Mouse (Mus musculus): ENCODE measurements around the gene Slc1a5. TPM values are rescaled to one million over a fixed set of nuclear protein-coding genes. Genes with fewer than 3 reads are reported as not detected.
A peak's percentile ranks its signal among the peaks of the same experiment; 100 is the strongest.

Slc1a5 gene
- polyA plus RNA-seq, 1 experiment from 2014 or later, result 9.8 TPM

DNA sequence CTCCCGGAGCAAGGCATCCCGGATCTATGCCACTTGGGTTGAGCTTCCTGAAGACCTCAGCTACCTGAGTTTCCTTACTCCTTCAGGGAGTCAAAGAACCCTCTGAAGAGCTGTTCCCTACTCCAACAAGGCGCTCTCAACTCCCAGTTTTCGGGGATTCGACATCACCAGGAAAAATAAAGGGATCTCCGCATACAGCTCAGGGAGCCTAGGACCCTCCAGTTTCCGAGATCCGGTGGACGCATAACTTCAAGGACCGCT, 345 bp downstream of the Slc1a5 start:
- H3K9ac ChIP-seq (replicated peaks; ENCODE audit: low read depth, low read length), result peak overlapping the region; percentile 56
- H3K27me3 ChIP-seq (replicated peaks; ENCODE audit: control insufficient read depth, insufficient read depth, low read length), result no peaks in the 10 kb centered on the region
- peak overlapping the region; percentile 56 for H3K4me3 ChIP-seq (replicated peaks; ENCODE audit: low read length)
- ATAC-seq, result peak; percentile 24
- H3K9me3 ChIP-seq (ENCODE audit: control insufficient read depth, low read length), result no peaks in the 10 kb centered on the region
- H3K4me2 ChIP-seq (ENCODE audit: low read length), result peak overlapping the region; percentile 96
- 0% methylated on average over 10 of the region's 10 CpGs for WGBS
- H3K4me1 ChIP-seq (replicated peaks; ENCODE audit: control insufficient read depth, insufficient read depth, low read length), result peaks cover 25% of the 10 kb centered on the region
- H3K36me3 ChIP-seq (ENCODE audit: control insufficient read depth, insufficient read depth), result no peaks in the 10 kb centered on the region
- no peak overlapping the region for H3K27ac ChIP-seq (ENCODE audit: low read length)

DNA sequence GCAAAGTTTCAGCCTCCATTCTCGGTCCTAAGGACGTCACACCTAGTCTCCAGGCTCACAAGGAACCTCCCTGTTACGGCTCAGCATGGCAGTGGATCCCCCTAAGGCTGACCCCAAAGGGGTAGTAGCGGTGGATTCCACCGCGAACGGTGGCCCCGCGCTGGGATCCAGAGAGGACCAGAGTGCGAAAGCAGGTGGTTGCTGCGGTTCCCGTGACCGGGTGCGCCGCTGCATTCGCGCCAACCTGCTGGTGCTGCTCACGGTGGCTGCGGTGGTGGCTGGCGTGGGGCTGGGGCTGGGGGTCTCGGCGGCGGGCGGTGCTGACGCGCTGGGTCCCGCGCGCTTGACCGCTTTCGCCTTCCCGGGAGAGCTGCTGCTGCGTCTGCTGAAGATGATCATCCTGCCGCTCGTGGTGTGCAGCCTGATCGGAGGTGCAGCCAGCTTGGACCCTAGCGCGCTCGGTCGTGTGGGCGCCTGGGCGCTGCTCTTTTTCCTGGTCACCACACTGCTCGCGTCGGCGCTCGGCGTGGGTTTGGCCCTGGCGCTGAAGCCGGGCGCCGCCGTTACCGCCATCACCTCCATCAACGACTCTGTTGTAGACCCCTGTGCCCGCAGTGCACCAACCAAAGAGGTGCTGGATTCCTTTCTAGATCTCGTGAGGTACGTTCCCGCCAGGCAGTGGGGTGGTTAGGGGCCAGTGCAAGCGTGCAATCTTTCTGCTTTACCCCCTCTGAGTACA, 845 bp downstream of the Slc1a5 start:
- ATAC-seq, result peak; percentile 32
- WGBS, result under 1% methylated on average over 60 of the region's 60 CpGs
- peaks cover 25% of the 10 kb centered on the region for H3K4me1 ChIP-seq (replicated peaks; ENCODE audit: control insufficient read depth, insufficient read depth, low read length)
- no peaks in the 10 kb centered on the region for H3K9me3 ChIP-seq (ENCODE audit: control insufficient read depth, low read length)
- H3K4me3 ChIP-seq (replicated peaks; ENCODE audit: low read length), result peak overlapping the region; percentile 56
- peak overlapping the region; percentile 56 for H3K9ac ChIP-seq (replicated peaks; ENCODE audit: low read depth, low read length)
- no peaks in the 10 kb centered on the region for H3K36me3 ChIP-seq (ENCODE audit: control insufficient read depth, insufficient read depth)
- no peak overlapping the region for H3K27ac ChIP-seq (ENCODE audit: low read length)
- peak overlapping the region; percentile 96 for H3K4me2 ChIP-seq (ENCODE audit: low read length)
- H3K27me3 ChIP-seq (replicated peaks; ENCODE audit: control insufficient read depth, insufficient read depth, low read length), result no peaks in the 10 kb centered on the region

DNA sequence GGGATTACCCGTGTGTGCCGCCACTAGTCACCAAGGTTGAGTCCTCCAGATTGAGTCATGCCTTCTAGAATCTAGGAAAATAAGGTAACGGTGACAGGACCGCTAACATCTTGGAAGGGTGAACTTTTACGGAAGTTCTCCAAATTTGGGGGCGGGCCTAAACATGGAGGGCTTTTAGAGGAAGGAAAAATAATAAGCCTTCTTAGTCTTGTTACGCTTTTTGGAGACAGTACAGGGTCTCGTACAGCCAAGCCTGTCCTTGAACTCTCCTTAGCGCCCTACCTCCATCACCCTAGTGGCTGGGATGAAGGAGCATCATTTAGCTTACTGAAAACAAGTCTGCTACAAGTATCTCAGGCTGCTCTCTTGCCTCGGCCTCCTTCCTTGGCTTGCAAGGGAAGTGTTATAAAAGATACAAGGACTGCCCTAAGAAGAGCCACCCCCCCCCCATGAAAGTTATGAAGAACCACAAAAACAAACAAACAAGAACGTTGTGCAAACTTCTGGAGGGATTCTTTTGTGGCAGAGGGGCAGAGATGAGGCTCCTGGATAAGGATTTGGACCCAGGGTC, 1.5 kb downstream of the Slc1a5 start:
- no peak for ATAC-seq
- peak overlapping the region; percentile 56 for H3K9ac ChIP-seq (replicated peaks; ENCODE audit: low read depth, low read length)
- no peaks in the 10 kb centered on the region for H3K9me3 ChIP-seq (ENCODE audit: control insufficient read depth, low read length)
- H3K4me3 ChIP-seq (replicated peaks; ENCODE audit: low read length), result peak overlapping the region; percentile 56
- peaks cover 25% of the 10 kb centered on the region for H3K4me1 ChIP-seq (replicated peaks; ENCODE audit: control insufficient read depth, insufficient read depth, low read length)
- H3K27ac ChIP-seq (ENCODE audit: low read length), result no peak overlapping the region
- H3K36me3 ChIP-seq (ENCODE audit: control insufficient read depth, insufficient read depth), result no peaks in the 10 kb centered on the region
- H3K27me3 ChIP-seq (replicated peaks; ENCODE audit: control insufficient read depth, insufficient read depth, low read length), result no peaks in the 10 kb centered on the region
- H3K4me2 ChIP-seq (ENCODE audit: low read length), result peak overlapping the region; percentile 96
- WGBS, result 5% methylated on average over 11 of the region's 11 CpGs

DNA sequence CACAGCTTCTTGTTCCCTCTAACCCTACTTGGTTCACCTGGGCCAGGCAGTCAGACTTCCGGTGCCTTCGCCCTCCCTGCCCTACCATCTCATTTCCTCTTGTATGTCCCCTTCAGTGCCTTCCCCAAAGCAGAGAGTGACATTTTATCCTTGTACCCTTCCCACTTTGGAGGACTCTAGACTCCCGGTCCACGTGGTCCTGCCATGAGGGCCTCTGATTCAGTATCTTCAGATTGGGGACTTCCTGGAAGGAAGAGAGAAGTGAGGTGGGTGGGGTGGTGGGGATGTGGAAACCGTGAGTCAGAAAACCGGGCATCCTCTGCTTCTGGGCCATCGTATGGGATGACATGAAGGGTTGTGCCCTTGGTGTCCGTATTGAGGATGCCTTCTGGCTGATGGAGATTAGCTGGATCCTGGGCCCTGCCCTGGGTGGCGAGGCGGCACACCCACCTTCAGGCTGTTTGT, 2.1 kb downstream of the Slc1a5 start:
- Histone ChIP-seq H3K27ac (ENCODE audit: low read length) (no peak overlapping the region), H3K27me3 (replicated peaks; ENCODE audit: control insufficient read depth, insufficient read depth, low read length) (no peaks in the 10 kb centered on the region), H3K9ac (replicated peaks; ENCODE audit: low read depth, low read length) (0 out of 2 replicates have a peak overlapping the region, but pooled peaks have one; percentile 6), H3K4me2 (ENCODE audit: low read length) (peak overlapping the region; percentile 96), H3K36me3 (ENCODE audit: control insufficient read depth, insufficient read depth) (no peaks in the 10 kb centered on the region), H3K4me1 (replicated peaks; ENCODE audit: control insufficient read depth, insufficient read depth, low read length) (peaks cover 25% of the 10 kb centered on the region), H3K4me3 (replicated peaks; ENCODE audit: low read length) (peak overlapping the region; percentile 56; the same call in 1 of the 2 replicates), H3K9me3 (ENCODE audit: control insufficient read depth, low read length) (no peaks in the 10 kb centered on the region)
- 22% methylated on average over 10 of the region's 10 CpGs for WGBS
- no peak for ATAC-seq

DNA sequence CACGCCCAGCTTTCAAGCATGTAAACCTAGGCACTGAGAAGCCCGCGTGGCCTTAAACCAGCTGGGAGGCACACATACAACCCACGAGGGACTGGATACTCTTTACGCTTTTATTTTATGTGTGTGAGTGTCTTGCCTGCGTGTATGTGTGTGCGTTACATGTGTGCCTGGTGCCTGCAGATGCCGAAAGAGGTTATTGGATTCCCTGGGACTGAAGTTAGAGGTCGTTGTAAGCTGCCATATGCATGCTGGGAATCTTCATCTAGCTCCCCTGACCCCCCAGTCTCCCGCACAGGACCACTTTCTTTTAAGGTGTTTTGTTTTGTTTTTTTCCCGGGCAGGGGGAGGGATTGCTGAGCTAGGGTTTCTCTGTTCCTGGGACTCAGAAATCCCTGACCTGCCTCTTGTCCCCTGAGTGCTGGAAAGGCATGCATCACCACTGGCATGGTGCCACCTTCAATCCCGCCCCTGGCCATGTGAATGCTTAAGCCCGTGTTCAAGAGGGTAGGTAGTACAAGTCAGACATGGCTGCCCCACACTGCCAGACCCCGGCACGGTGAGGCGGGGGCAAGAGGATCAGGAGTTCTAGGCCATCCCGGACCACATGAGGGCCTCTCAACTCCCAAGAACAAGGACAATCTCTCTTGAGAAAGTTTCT, 2.7 kb downstream of the Slc1a5 start:
- 35% methylated on average over 17 of the region's 17 CpGs for WGBS
- Histone ChIP-seq H3K27ac (ENCODE audit: low read length) (no peak overlapping the region), H3K4me1 (replicated peaks; ENCODE audit: control insufficient read depth, insufficient read depth, low read length) (peaks cover 25% of the 10 kb centered on the region), H3K9ac (replicated peaks; ENCODE audit: low read depth, low read length) (0 out of 2 replicates have a peak overlapping the region, but pooled peaks have one; percentile 0), H3K36me3 (ENCODE audit: control insufficient read depth, insufficient read depth) (no peaks in the 10 kb centered on the region), H3K27me3 (replicated peaks; ENCODE audit: control insufficient read depth, insufficient read depth, low read length) (no peaks in the 10 kb centered on the region), H3K9me3 (ENCODE audit: control insufficient read depth, low read length) (no peaks in the 10 kb centered on the region), H3K4me2 (ENCODE audit: low read length) (peak overlapping the region; percentile 96; the same call in 1 of the 2 replicates), H3K4me3 (replicated peaks; ENCODE audit: low read length) (no peak overlapping the region)
- no peak for ATAC-seq

DNA sequence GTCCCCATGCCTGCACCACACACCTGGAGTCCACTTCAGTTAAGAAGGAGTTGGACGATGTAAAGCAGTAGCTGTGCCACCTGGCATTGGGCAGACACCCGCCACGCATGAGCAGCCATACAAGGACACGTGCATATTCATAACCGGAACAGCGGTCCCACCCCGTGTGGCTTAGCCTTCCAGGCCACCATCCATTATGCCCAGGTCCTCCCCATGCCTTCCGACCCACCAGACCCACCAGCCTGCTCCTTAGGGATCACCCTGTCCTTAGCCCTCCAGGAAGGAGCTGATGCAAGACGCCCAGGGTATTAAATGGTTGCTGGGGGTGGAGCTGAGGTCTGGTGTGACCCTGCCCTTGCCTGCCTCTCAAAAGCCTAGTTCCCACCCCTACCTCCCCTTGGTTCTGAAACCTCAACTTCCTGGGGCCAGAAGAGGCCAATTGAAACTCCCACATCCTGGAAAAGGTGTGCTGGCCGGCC, 3.4 kb downstream of the Slc1a5 start:
- Histone ChIP-seq H3K4me2 (ENCODE audit: low read length) (no peak overlapping the region), H3K36me3 (ENCODE audit: control insufficient read depth, insufficient read depth) (no peaks in the 10 kb centered on the region), H3K4me3 (replicated peaks; ENCODE audit: low read length) (no peak overlapping the region), H3K4me1 (replicated peaks; ENCODE audit: control insufficient read depth, insufficient read depth, low read length) (peaks cover 25% of the 10 kb centered on the region), H3K27me3 (replicated peaks; ENCODE audit: control insufficient read depth, insufficient read depth, low read length) (no peaks in the 10 kb centered on the region), H3K9me3 (ENCODE audit: control insufficient read depth, low read length) (no peaks in the 10 kb centered on the region), H3K9ac (replicated peaks; ENCODE audit: low read depth, low read length) (no peak overlapping the region), H3K27ac (ENCODE audit: low read length) (no peak overlapping the region)
- 68% methylated on average over 10 of the region's 10 CpGs for WGBS
- ATAC-seq, result no peak

DNA sequence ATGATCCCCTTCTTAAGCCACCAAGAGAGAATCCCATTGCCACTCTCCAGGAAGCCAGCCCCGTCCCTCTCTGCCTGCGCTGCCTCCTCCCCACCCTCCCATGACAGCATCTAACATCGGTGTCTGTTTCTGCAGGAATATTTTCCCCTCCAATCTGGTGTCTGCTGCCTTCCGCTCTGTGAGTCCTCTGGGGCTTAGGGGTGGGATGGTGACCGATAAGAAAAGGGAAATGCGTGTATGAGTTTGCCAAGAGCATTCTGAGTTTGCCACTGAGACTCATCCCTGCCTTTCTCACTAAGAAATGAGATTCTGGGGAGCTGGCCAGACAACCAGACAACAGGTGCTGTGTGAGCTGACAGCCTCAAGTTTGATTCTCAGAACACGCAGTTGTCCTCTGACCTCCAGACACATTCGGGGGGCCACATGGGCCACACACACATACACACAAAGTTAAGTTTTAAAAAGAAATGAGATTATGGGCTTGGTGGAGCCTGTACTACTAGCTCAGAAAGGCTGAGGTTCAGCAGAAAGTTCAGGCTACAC, 4.5 kb downstream of the Slc1a5 start:
- H3K4me2 ChIP-seq (ENCODE audit: low read length), result no peak overlapping the region
- H3K4me1 ChIP-seq (replicated peaks; ENCODE audit: control insufficient read depth, insufficient read depth, low read length), result peaks cover 25% of the 10 kb centered on the region
- ATAC-seq, result no peak
- no peak overlapping the region for H3K4me3 ChIP-seq (replicated peaks; ENCODE audit: low read length)
- no peak overlapping the region for H3K27ac ChIP-seq (ENCODE audit: low read length)
- H3K9ac ChIP-seq (replicated peaks; ENCODE audit: low read depth, low read length), result no peak overlapping the region
- no peaks in the 10 kb centered on the region for H3K36me3 ChIP-seq (ENCODE audit: control insufficient read depth, insufficient read depth)
- 92% methylated on average over 8 of the region's 8 CpGs for WGBS
- no peaks in the 10 kb centered on the region for H3K27me3 ChIP-seq (replicated peaks; ENCODE audit: control insufficient read depth, insufficient read depth, low read length)
- no peaks in the 10 kb centered on the region for H3K9me3 ChIP-seq (ENCODE audit: control insufficient read depth, low read length)

DNA sequence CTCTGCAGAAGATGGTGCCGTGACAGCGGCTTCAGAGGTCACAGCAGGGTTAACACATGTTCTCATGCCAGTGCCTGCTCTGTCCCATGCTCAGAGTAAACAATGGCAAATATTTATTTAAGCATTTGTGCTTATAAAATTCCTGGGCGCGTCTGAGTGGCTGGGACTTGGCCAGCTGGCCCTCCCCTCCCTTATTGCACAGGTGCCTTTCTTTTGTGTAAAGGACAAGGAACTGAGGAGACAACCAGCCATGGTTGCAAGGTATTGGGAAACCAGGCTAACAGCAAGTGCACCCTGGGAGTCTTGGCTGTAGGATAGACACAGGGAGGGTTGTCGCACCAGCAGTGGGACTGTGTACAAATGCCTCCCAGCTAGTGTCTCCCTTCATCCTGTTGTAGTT, 11.2 kb downstream of the Slc1a5 start:
- Histone ChIP-seq H3K27me3 (replicated peaks; ENCODE audit: control insufficient read depth, insufficient read depth, low read length) (no peaks in the 10 kb centered on the region), H3K4me3 (replicated peaks; ENCODE audit: low read length) (no peak overlapping the region), H3K36me3 (ENCODE audit: control insufficient read depth, insufficient read depth) (no peaks in the 10 kb centered on the region), H3K4me2 (ENCODE audit: low read length) (no peak overlapping the region), H3K4me1 (replicated peaks; ENCODE audit: control insufficient read depth, insufficient read depth, low read length) (no peaks in the 10 kb centered on the region), H3K9ac (replicated peaks; ENCODE audit: low read depth, low read length) (no peak overlapping the region), H3K9me3 (ENCODE audit: control insufficient read depth, low read length) (no peaks in the 10 kb centered on the region), H3K27ac (ENCODE audit: low read length) (no peak overlapping the region)
- ATAC-seq, result no peak
- WGBS, result 85% methylated on average over 5 of the region's 5 CpGs

DNA sequence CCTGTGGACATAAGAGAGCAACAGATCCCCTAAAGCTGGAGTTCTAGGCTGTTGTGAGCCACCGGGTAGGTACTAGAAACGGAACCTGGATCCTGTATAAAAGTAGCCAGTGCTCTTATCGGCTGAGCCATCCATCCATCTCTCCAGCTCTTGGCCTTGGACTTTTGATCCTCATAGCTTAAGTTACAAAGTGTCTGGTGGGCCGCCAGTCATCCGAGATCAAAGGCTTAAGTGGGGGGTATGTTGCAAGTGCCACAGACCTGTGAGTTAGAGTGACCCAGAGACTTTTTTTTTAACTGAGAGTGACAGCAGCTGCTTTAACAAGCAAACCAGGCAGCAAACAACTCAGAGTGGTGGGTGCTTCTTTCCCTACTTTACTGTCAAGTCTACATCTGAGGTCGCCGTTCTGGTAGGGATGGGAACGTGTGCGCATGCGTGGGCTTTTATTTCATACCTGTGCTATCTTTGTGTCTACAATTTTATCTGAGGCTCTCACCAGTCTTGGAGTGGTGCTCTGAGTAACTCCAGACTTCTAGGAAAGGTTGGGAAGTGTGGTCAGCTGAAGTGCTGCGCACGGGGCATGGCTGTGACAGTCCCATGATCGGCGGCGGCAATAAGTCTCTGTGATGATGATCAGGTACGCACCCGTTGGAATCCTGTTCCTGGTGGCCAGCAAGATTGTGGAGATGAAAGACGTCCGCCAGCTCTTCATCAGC, 12.0 kb downstream of the Slc1a5 start:
- H3K4me1 ChIP-seq (replicated peaks; ENCODE audit: control insufficient read depth, insufficient read depth, low read length), result no peaks in the 10 kb centered on the region
- WGBS, result 94% methylated on average over 19 of the region's 19 CpGs
- H3K27ac ChIP-seq (ENCODE audit: low read length), result no peak overlapping the region
- H3K9ac ChIP-seq (replicated peaks; ENCODE audit: low read depth, low read length), result no peak overlapping the region
- no peaks in the 10 kb centered on the region for H3K27me3 ChIP-seq (replicated peaks; ENCODE audit: control insufficient read depth, insufficient read depth, low read length)
- no peaks in the 10 kb centered on the region for H3K36me3 ChIP-seq (ENCODE audit: control insufficient read depth, insufficient read depth)
- no peaks in the 10 kb centered on the region for H3K9me3 ChIP-seq (ENCODE audit: control insufficient read depth, low read length)
- H3K4me3 ChIP-seq (replicated peaks; ENCODE audit: low read length), result no peak overlapping the region
- H3K4me2 ChIP-seq (ENCODE audit: low read length), result no peak overlapping the region
- ATAC-seq, result no peak

Data from forebrain, embryonic 16.5 days (tissue).